Mouse (Mus musculus) liver, embryonic 14.5 days (tissue): ENCODE results near the gene Themis3. TPM values are rescaled to one million over a fixed set of nuclear protein-coding genes. Genes with fewer than 3 reads are reported as not detected.
"Not testable (repeated sequence)": the region's sequence is repeated elsewhere in the genome, so short reads cannot be mapped to it uniquely, and the experiment has no call there.

Source experiments
- ATAC-seq: fragments of 200-750 bp; cut with Nextera tagmentation; 2 replicates; pipeline ENCODE4 v1.8.0; 2017; ENCODE audit warnings: moderate number of reproducible peaks, mild to moderate bottlenecking, moderate library complexity; ENCODE audit not compliant: insufficient read depth
- DNase-seq, 3 experiments: peaks; one replicate each; pipeline ENCODE4 v3.0.0-alpha.2; 2012 to 2013; ENCODE audit warnings: low read depth in 3 of 3, low spot score in 3 of 3
- H3K27ac ChIP-seq: fragments of 300-500 bp; sonication (generic); 2 replicates; pipeline ENCODE4 v1.5.1; 2014; ENCODE audit warnings: moderate library complexity, mild to moderate bottlenecking, control low read depth, inconsistent platforms
- H3K27me3 ChIP-seq: fragments of 300-500 bp; sonication (generic); 2 replicates; pipeline ENCODE4 v1.6.1; 2014; ENCODE audit warnings: mild to moderate bottlenecking, low read length, moderate library complexity; ENCODE audit not compliant: control insufficient read depth, insufficient read depth
- H3K36me3 ChIP-seq: fragments of 300-500 bp; sonication (generic); replicated peaks from 2 replicates; pipeline ENCODE4 v1.6.1; 2014; ENCODE audit warnings: low read depth; ENCODE audit not compliant: control insufficient read depth, insufficient read depth
- H3K4me1 ChIP-seq, 2 experiments: fragments of 200-500 bp in 1 of 2; fragments of 300-500 bp in 1 of 2; sonication (generic) in 1 of 2; replicated peaks; 2 replicates each; pipeline ENCODE4 v1.6.1; 2012 to 2014; ENCODE audit warnings: antibody characterized with exemption in 1 of 2, inconsistent platforms in 1 of 2, low read length in 1 of 2; ENCODE audit not compliant: control insufficient read depth in 2 of 2, insufficient read depth in 2 of 2
- H3K4me2 ChIP-seq: fragments of 300-500 bp; sonication (generic); 2 replicates; pipeline ENCODE4 v1.6.1; 2014; ENCODE audit warnings: low read depth, mild to moderate bottlenecking, control low read depth, moderate library complexity
- H3K4me3 ChIP-seq, 2 experiments: fragments of 200-500 bp in 1 of 2; fragments of 300-500 bp in 1 of 2; sonication (generic) in 1 of 2; 2 replicates each; pipeline ENCODE4 v1.5.1; 2012 to 2014; ENCODE audit warnings: low read depth in 2 of 2, low read length in 2 of 2, mild to moderate bottlenecking in 2 of 2, control low read depth in 1 of 2, inconsistent platforms in 1 of 2, moderate library complexity in 1 of 2; ENCODE audit not compliant: insufficient read depth in 1 of 2
- H3K9ac ChIP-seq: fragments of 300-500 bp; sonication (generic); replicated peaks from 2 replicates; pipeline ENCODE4 v1.6.1; 2014; ENCODE audit warnings: mild to moderate bottlenecking, control low read depth, moderate library complexity
- H3K9me3 ChIP-seq: fragments of 300-500 bp; sonication (generic); 2 replicates; pipeline ENCODE4 v1.6.1; 2016; ENCODE audit warnings: low read length, mixed read lengths; ENCODE audit not compliant: control insufficient read depth
- CTCF ChIP-seq: IDR thresholded peaks from 2 replicates; pipeline ENCODE4 v1.5.1; 2016; ENCODE audit warnings: antibody characterized with exemption, low read depth, control low read depth
- EP300 ChIP-seq: IDR thresholded peaks from 2 replicates; pipeline ENCODE4 v1.6.1; 2016; ENCODE audit warnings: antibody characterized with exemption, low read depth
- WGBS: fragments of 180-500 bp; shearing (Covaris S2); extraction: QIAGEN DNeasy Blood & Tissue Kit; methylation state at CpG from one replicate; pipeline ENCODE4 v1.1.7; 2014; ENCODE audit not compliant: insufficient replicate concordance; 5-methylcytosine and 5-hydroxymethylcytosine counted together
- polyA plus RNA-seq, 2 experiments: library from polyadenylated mRNA; depleted of rRNA in 1 of 2; stranded (reverse) in 1 of 2; unstranded in 1 of 2; fragments of >200 nt; fragmentation: Nextera tagmentation in 1 of 2; extraction: Ambion mirVana in 1 of 2; gene quantifications; 2 replicates each; pipeline versions ENCODE4 v1.2.1 to v1.2.3; 2012 to 2014

Themis3 gene
- polyA plus RNA-seq, 2 experiments: not detected

- WGBS: 57% methylated on average over 5 of the region's 5 CpGs
- Histone ChIP-seq H3K27me3 (no peaks in the 10 kb centered on the region), H3K27ac (no peak overlapping the region), H3K36me3 (no peaks in the 10 kb centered on the region), H3K4me2 (no peak overlapping the region), H3K9ac (no peak overlapping the region), H3K4me3 (no peak overlapping the region), H3K9me3 (no peaks in the 10 kb centered on the region), H3K4me1 (peaks cover 2% of the 10 kb centered on the region in 2 experiments; a peak in 2 of 4 replicates)
- DNase-seq (no peak), ATAC-seq (no peak)
- TF ChIP-seq EP300 (no peak), CTCF (no peak)
These were observed 71.0 kb downstream of the Themis3 start for GRCm38 (mm10) chr17:66523396-66523795.

- H3K4me2 ChIP-seq, H3K9me3 ChIP-seq, H3K4me1 ChIP-seq, ATAC-seq, H3K9ac ChIP-seq, H3K27me3 ChIP-seq, H3K36me3 ChIP-seq, DNase-seq, H3K27ac ChIP-seq, H3K4me3 ChIP-seq: not testable (repeated sequence)
- WGBS: 81% methylated on average over 1 of the region's 1 CpGs
These were observed 71.8 kb downstream of the Themis3 start for GRCm38 (mm10) chr17:66522631-66523030.

GRCm38 (mm10) chr17:66519554-66520553, 74.6 kb downstream of the Themis3 start, which contains the start of gene Rab12:
Rab12 (minus strand) TSS chr17:66519729.
- DNase-seq (peak; percentile 59 to 67 (median 62)), ATAC-seq (peak; percentile 93)
- Histone ChIP-seq H3K4me1 (peaks cover 6% of the 10 kb centered on the region in 2 experiments; a peak in 2 of 4 replicates), H3K4me3 (peak within 1 kb of the TSS; percentile 88 to 98), H3K36me3 (no peaks in the 10 kb centered on the region), H3K9ac (peak within 1 kb of the TSS; percentile 93), H3K27ac (no peak within 1 kb of the TSS), H3K9me3 (no peaks in the 10 kb centered on the region), H3K4me2 (peak within 1 kb of the TSS; percentile 84), H3K27me3 (no peaks in the 10 kb centered on the region)
- TF ChIP-seq EP300 (no peak), CTCF (peak; percentile 89)
- WGBS: 7% methylated on average over 71 of the region's 71 CpGs

- peak overlapping the region; percentile 84 for H3K4me2 ChIP-seq
- H3K4me1 ChIP-seq: peaks cover 6% of the 10 kb centered on the region in 2 experiments; a peak in 2 of 4 replicates
- peak; percentile 15 to 27 (median 22) for DNase-seq
- H3K36me3 ChIP-seq: no peaks in the 10 kb centered on the region
- H3K9ac ChIP-seq: peak overlapping the region; percentile 93
- H3K4me3 ChIP-seq: peak overlapping the region; percentile 88 to 98
- H3K27me3 ChIP-seq: no peaks in the 10 kb centered on the region
- WGBS: under 1% methylated on average over 55 of the region's 57 CpGs
- ATAC-seq: peak; percentile 73
- H3K27ac ChIP-seq: no peak overlapping the region
- H3K9me3 ChIP-seq: no peaks in the 10 kb centered on the region
- TF ChIP-seq EP300: no peak
These were observed 75.4 kb downstream of the Themis3 start for GRCm38 (mm10) chr17:66518877-66519553.

- WGBS: 73% methylated on average over 4 of the region's 4 CpGs
- no peaks in the 10 kb centered on the region for H3K27me3 ChIP-seq
- H3K9ac ChIP-seq: no peak overlapping the region
- peaks cover 6% of the 10 kb centered on the region in 2 experiments; a peak in 2 of 4 replicates for H3K4me1 ChIP-seq
- no peak for TF ChIP-seq EP300
- no peak for TF ChIP-seq CTCF
- H3K9me3 ChIP-seq: no peaks in the 10 kb centered on the region
- H3K4me3 ChIP-seq: no peak overlapping the region
- H3K36me3 ChIP-seq: no peaks in the 10 kb centered on the region
- ATAC-seq: no peak
- H3K27ac ChIP-seq: no peak overlapping the region
- H3K4me2 ChIP-seq: no peak overlapping the region
- DNase-seq: no peak
These were observed 77.5 kb downstream of the Themis3 start for GRCm38 (mm10) chr17:66516953-66517352.
